Comparison of ENCODE assay signal across 19 mouse cellular contexts in genomic region chr7:94268665-94269320, GRCm38 (mm10).
DNase-seq lines count a peak whose midpoint lies in the region; ATAC-seq and TF ChIP-seq lines count a peak whose summit lies in the region.
"Had no signal": no experiment of that assay in that cellular context is flagged by ENCODE, and none has a peak within 500 bp of the region (broad histone marks: within the 10 kb centered on the region; RNA-seq: fewer than 3 reads in every experiment).

No protein-coding gene starts in this region.

- no peak overlapping the region for H3K4me3 ChIP-seq in hindbrain, embryonic 13.5 days
- H3K4me3 ChIP-seq in hindbrain, embryonic 16.5 days (ENCODE audit: low read length): no peak overlapping the region
- no peak overlapping the region for H3K4me3 ChIP-seq in neural tube, embryonic 13.5 days
- H3K4me3 ChIP-seq in forebrain, postnatal 0 days (ENCODE audit: low read depth, low read length): no peak overlapping the region
- no peak overlapping the region for H3K4me3 ChIP-seq in layer of hippocampus, adult 2 months
- H3K4me3 ChIP-seq: embryonic facial prominence, embryonic 13.5 days; heart, adult 2 months; heart, embryonic 15.5 days had no signal

- no peak for TF ChIP-seq CTCF in forebrain, postnatal 0 days (IDR thresholded peaks at IDR 0.05; ENCODE audit: low read depth)
- TF ChIP-seq CTCF in layer of hippocampus, adult 2 months (conservative IDR thresholded peaks at IDR 0.05): no peak

- no peaks in the 10 kb centered on the region for H3K9me3 ChIP-seq in hindbrain, embryonic 13.5 days
- no peaks in the 10 kb centered on the region for H3K9me3 ChIP-seq in hindbrain, embryonic 16.5 days (ENCODE audit: control insufficient read depth, low read length)
- H3K9me3 ChIP-seq in neural tube, embryonic 13.5 days: no peaks in the 10 kb centered on the region
- H3K9me3 ChIP-seq in forebrain, postnatal 0 days (ENCODE audit: low read length): no peaks in the 10 kb centered on the region
- H3K9me3 ChIP-seq: embryonic facial prominence, embryonic 13.5 days; heart, embryonic 15.5 days had no signal

- DNase-seq in neural tube, embryonic 10.5 days (ENCODE audit: extremely low spot score, low spot score): no peak
- DNase-seq in forebrain, postnatal 0 days: peak; percentile 13
- DNase-seq in layer of hippocampus, adult 2 months (ENCODE audit: low spot score in 2 of 2): no peak
- no peak for DNase-seq in adrenal gland, adult 2 months
- DNase-seq: adrenal gland, postnatal 10 days; cerebellum, adult 18-20 months; cerebellum, adult 9-11 months; cerebellum, postnatal 36 days; gastrocnemius, postnatal 14 days; heart, adult 2 months; heart, postnatal 14 days; kidney, adult 2 months had no signal

- WGBS in hindbrain, embryonic 13.5 days: 68% methylated on average over 8 of the region's 8 CpGs
- 62% methylated on average over 8 of the region's 8 CpGs for WGBS in hindbrain, embryonic 16.5 days
- 52% methylated on average over 8 of the region's 8 CpGs for WGBS in neural tube, embryonic 13.5 days
- 52% methylated on average over 8 of the region's 8 CpGs for WGBS in forebrain, postnatal 0 days

- ATAC-seq in hindbrain, embryonic 13.5 days (ENCODE audit: low FRiP score): peak; percentile 59; the same call in 1 of the 2 replicates
- no peak; the same call in 1 of the 2 replicates for ATAC-seq in hindbrain, embryonic 16.5 days
- ATAC-seq in neural tube, embryonic 13.5 days (ENCODE audit: low read depth): peak; percentile 83
- ATAC-seq in forebrain, postnatal 0 days: no peak
- ATAC-seq: intestine, embryonic 16.5 days had no signal

- H3K4me2 ChIP-seq in hindbrain, embryonic 13.5 days: no peak overlapping the region
- H3K4me2 ChIP-seq in hindbrain, embryonic 16.5 days (ENCODE audit: low read length): no peak overlapping the region
- H3K4me2 ChIP-seq in neural tube, embryonic 13.5 days: no peak overlapping the region
- no peak overlapping the region for H3K4me2 ChIP-seq in forebrain, postnatal 0 days (ENCODE audit: low read depth)
- H3K4me2 ChIP-seq: embryonic facial prominence, embryonic 13.5 days; heart, embryonic 11.5 days; heart, embryonic 15.5 days had no signal

- no peak overlapping the region for H3K27ac ChIP-seq in hindbrain, embryonic 13.5 days
- no peak overlapping the region for H3K27ac ChIP-seq in hindbrain, embryonic 16.5 days (ENCODE audit: low read depth, low read length)
- no peak overlapping the region for H3K27ac ChIP-seq in neural tube, embryonic 13.5 days (replicated peaks)
- H3K27ac ChIP-seq in forebrain, postnatal 0 days (ENCODE audit: low read depth, low read length): no peak overlapping the region
- no peak overlapping the region for H3K27ac ChIP-seq in layer of hippocampus, adult 2 months
- H3K27ac ChIP-seq: embryonic facial prominence, embryonic 13.5 days; heart, adult 2 months; heart, embryonic 15.5 days had no signal

- no peak overlapping the region for H3K9ac ChIP-seq in hindbrain, embryonic 13.5 days
- H3K9ac ChIP-seq in hindbrain, embryonic 16.5 days (ENCODE audit: low read depth, low read length): no peak overlapping the region
- H3K9ac ChIP-seq in neural tube, embryonic 13.5 days: no peak overlapping the region
- H3K9ac ChIP-seq in forebrain, postnatal 0 days: no peak overlapping the region
- H3K9ac ChIP-seq: embryonic facial prominence, embryonic 13.5 days; heart, embryonic 15.5 days had no signal

- no peaks in the 10 kb centered on the region for H3K4me1 ChIP-seq in hindbrain, embryonic 13.5 days (replicated peaks)
- H3K4me1 ChIP-seq in hindbrain, embryonic 16.5 days (ENCODE audit: control insufficient read depth, insufficient read depth, low read depth, low read length): no peaks in the 10 kb centered on the region
- H3K4me1 ChIP-seq in neural tube, embryonic 13.5 days (replicated peaks): 0 out of 2 replicates have a peak, but pooled peaks cover 3% of the 10 kb centered on the region
- no peaks in the 10 kb centered on the region for H3K4me1 ChIP-seq in forebrain, postnatal 0 days (ENCODE audit: insufficient read depth)
- H3K4me1 ChIP-seq: embryonic facial prominence, embryonic 13.5 days; heart, embryonic 15.5 days had no signal

- H3K27me3 ChIP-seq in hindbrain, embryonic 13.5 days: no peaks in the 10 kb centered on the region
- no peaks in the 10 kb centered on the region for H3K27me3 ChIP-seq in hindbrain, embryonic 16.5 days (replicated peaks; ENCODE audit: control insufficient read depth, insufficient read depth, low read length)
- no peaks in the 10 kb centered on the region for H3K27me3 ChIP-seq in neural tube, embryonic 13.5 days
- H3K27me3 ChIP-seq in forebrain, postnatal 0 days (ENCODE audit: insufficient read depth, low read length): no peaks in the 10 kb centered on the region
- H3K27me3 ChIP-seq: embryonic facial prominence, embryonic 13.5 days; heart, embryonic 15.5 days had no signal

- no peaks in the 10 kb centered on the region for H3K36me3 ChIP-seq in hindbrain, embryonic 13.5 days
- H3K36me3 ChIP-seq in hindbrain, embryonic 16.5 days (ENCODE audit: control insufficient read depth, insufficient read depth, low read length): no peaks in the 10 kb centered on the region
- H3K36me3 ChIP-seq in neural tube, embryonic 13.5 days: no peaks in the 10 kb centered on the region
- H3K36me3 ChIP-seq in forebrain, postnatal 0 days (ENCODE audit: insufficient read depth): no peaks in the 10 kb centered on the region
- H3K36me3 ChIP-seq: embryonic facial prominence, embryonic 13.5 days; heart, embryonic 15.5 days had no signal

Comparison
In these comparisons a context has a peak if more than half of its experiments do, and no peak if none do; other contexts are left out.
1. ATAC-seq: peak in hindbrain, embryonic 13.5 days (single experiment) and neural tube, embryonic 13.5 days (single experiment); none in hindbrain, embryonic 16.5 days (single experiment) and forebrain, postnatal 0 days (single experiment).